Mouse (Mus musculus): ENCODE results near the gene Hsp90ab1. TPM values are rescaled to one million over a fixed set of nuclear protein-coding genes. Genes with fewer than 3 reads are reported as not detected.

The Hsp90ab1 gene
- polyA plus RNA-seq, 1 experiment from 2014 or later: 1,475 TPM

- Histone ChIP-seq H3K9ac (ENCODE audit: low read depth, low read length) (peak overlapping the region; percentile 66), H3K27ac (ENCODE audit: low read length) (peak overlapping the region; percentile 74), H3K27me3 (replicated peaks; ENCODE audit: control insufficient read depth, insufficient read depth, low read length) (no peaks in the 10 kb centered on the region), H3K4me2 (ENCODE audit: low read depth, low read length) (peak overlapping the region; percentile 76), H3K36me3 (ENCODE audit: control insufficient read depth, insufficient read depth, low read length) (no peaks in the 10 kb centered on the region), H3K4me3 (ENCODE audit: low read length) (peak overlapping the region; percentile 44), H3K9me3 (ENCODE audit: control insufficient read depth, low read length) (no peaks in the 10 kb centered on the region), H3K4me1 (ENCODE audit: control insufficient read depth, insufficient read depth, low read length) (peaks cover 61% of the 10 kb centered on the region)
- ATAC-seq: peak; percentile 39
- 30% methylated on average over 3 of the region's 3 CpGs for WGBS
Measured at GRCm38 (mm10) chr17:45598891-45599290, 25.8 kb upstream of the Hsp90ab1 start.

DNA sequence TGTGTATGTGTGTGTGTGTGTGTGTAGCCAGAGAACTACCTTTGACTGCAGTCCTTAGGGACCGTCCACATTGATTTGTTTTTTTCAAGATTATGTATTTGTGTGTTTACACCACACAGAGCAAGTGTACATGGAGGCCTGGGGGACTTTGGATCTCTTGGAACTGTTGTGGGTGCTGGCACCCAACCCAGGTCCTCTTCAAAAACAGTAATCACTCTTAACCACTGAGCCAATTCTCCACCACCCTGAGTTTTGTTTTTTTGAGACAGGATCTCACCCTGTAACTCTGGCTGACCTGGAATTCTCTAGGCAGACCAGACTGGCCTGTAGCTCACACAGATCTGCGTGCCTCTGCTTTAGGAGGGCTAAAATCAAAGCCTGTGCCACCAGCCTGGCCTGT lies 25.3 kb upstream of the Hsp90ab1 start:
- ATAC-seq: no peak
- H3K9me3 ChIP-seq (ENCODE audit: control insufficient read depth, low read length): no peaks in the 10 kb centered on the region
- no peak overlapping the region for H3K4me3 ChIP-seq (ENCODE audit: low read length)
- H3K27me3 ChIP-seq (replicated peaks; ENCODE audit: control insufficient read depth, insufficient read depth, low read length): no peaks in the 10 kb centered on the region
- WGBS: 88% methylated on average over 2 of the region's 2 CpGs
- H3K36me3 ChIP-seq (ENCODE audit: control insufficient read depth, insufficient read depth, low read length): no peaks in the 10 kb centered on the region
- no peak overlapping the region for H3K4me2 ChIP-seq (ENCODE audit: low read depth, low read length)
- H3K27ac ChIP-seq (ENCODE audit: low read length): peak overlapping the region; percentile 43
- no peak overlapping the region for H3K9ac ChIP-seq (ENCODE audit: low read depth, low read length)
- H3K4me1 ChIP-seq (ENCODE audit: control insufficient read depth, insufficient read depth, low read length): peaks cover 66% of the 10 kb centered on the region

DNA sequence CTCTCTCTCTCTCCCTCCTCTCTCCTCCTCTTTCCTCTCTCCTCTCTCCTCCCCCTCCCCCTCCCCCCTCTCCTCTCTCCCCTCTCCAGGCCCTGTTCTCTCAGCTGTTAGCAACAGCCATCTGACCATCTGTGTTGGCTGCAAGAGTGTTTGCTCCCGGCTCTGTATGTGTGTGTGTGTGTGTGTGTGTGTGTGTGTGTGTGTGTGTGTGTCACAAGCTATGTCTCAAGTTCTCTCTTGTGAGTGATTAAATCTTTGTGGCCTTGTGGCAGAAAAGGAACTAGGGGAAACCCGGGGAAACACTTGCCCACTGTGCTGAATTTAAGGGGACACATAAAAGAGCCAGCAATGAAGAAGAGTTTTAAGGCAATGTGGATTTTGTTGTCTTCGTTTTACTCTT lies 24.7 kb upstream of the Hsp90ab1 start:
- no peak overlapping the region for H3K9ac ChIP-seq (ENCODE audit: low read depth, low read length)
- no peaks in the 10 kb centered on the region for H3K36me3 ChIP-seq (ENCODE audit: control insufficient read depth, insufficient read depth, low read length)
- ATAC-seq: no peak
- H3K4me3 ChIP-seq (ENCODE audit: low read length): no peak overlapping the region
- no peak overlapping the region for H3K4me2 ChIP-seq (ENCODE audit: low read depth, low read length)
- H3K27me3 ChIP-seq (replicated peaks; ENCODE audit: control insufficient read depth, insufficient read depth, low read length): no peaks in the 10 kb centered on the region
- H3K9me3 ChIP-seq (ENCODE audit: control insufficient read depth, low read length): no peaks in the 10 kb centered on the region
- peaks cover 72% of the 10 kb centered on the region for H3K4me1 ChIP-seq (ENCODE audit: control insufficient read depth, insufficient read depth, low read length)
- H3K27ac ChIP-seq (ENCODE audit: low read length): no peak overlapping the region
- 37% methylated on average over 3 of the region's 3 CpGs for WGBS

DNA sequence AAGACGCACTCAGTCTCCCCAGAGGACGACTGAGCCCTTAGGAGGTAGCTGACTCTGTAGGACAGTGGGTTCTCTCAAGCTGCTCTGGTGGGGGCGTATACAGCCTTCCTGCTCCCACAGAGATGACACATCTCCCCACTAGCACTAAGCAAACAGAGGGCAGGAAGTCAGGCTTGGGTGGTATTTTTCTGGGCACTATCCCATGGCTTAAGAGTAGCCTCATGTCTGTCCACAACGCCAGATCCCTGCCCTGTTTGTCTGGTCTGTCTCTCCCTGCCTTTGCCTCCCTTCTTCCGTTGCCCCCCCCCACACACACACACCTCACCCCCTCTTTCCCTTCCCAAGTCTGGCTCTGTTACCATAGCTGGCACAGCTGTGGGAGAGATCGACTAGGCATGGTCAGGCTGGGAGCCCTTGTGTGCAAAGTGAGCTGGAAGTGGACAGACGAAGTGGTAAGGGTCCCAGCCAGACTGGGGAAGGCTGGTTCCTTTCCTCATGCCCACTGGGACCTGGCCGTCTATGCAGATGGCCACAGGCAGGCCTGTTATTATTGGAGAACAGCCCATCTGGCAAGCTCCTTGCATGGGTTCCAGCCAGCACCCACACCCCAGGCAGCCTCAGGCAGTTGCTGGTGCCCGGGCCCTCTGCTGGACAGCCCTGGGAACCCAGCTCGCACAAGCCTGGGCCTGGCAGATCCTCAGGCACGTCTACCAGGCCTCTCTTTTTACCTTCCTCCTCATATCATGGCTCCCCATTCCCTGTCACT lies 23.7 kb upstream of the Hsp90ab1 start:
- no peak overlapping the region for H3K4me2 ChIP-seq (ENCODE audit: low read depth, low read length)
- H3K36me3 ChIP-seq (ENCODE audit: control insufficient read depth, insufficient read depth, low read length): no peaks in the 10 kb centered on the region
- H3K9me3 ChIP-seq (ENCODE audit: control insufficient read depth, low read length): no peaks in the 10 kb centered on the region
- H3K27me3 ChIP-seq (replicated peaks; ENCODE audit: control insufficient read depth, insufficient read depth, low read length): no peaks in the 10 kb centered on the region
- H3K4me3 ChIP-seq (ENCODE audit: low read length): no peak overlapping the region
- H3K4me1 ChIP-seq (ENCODE audit: control insufficient read depth, insufficient read depth, low read length): peaks cover 81% of the 10 kb centered on the region
- H3K9ac ChIP-seq (ENCODE audit: low read depth, low read length): no peak overlapping the region
- 41% methylated on average over 11 of the region's 11 CpGs for WGBS
- H3K27ac ChIP-seq (ENCODE audit: low read length): peak overlapping the region; percentile 24; the same call in 1 of the 2 replicates
- ATAC-seq: no peak

- H3K4me1 ChIP-seq (ENCODE audit: control insufficient read depth, insufficient read depth, low read length): peaks cover 72% of the 10 kb centered on the region
- 8% methylated on average over 23 of the region's 23 CpGs for WGBS
- no peaks in the 10 kb centered on the region for H3K9me3 ChIP-seq (ENCODE audit: control insufficient read depth, low read length)
- no peak overlapping the region for H3K27ac ChIP-seq (ENCODE audit: low read length)
- H3K4me3 ChIP-seq (ENCODE audit: low read length): peak overlapping the region; percentile 68
- peak overlapping the region; percentile 78 for H3K9ac ChIP-seq (ENCODE audit: low read depth, low read length)
- H3K4me2 ChIP-seq (ENCODE audit: low read depth, low read length): peak overlapping the region; percentile 100
- H3K36me3 ChIP-seq (ENCODE audit: control insufficient read depth, insufficient read depth, low read length): no peaks in the 10 kb centered on the region
- peak; percentile 4; the same call in 1 of the 2 replicates for ATAC-seq
- H3K27me3 ChIP-seq (replicated peaks; ENCODE audit: control insufficient read depth, insufficient read depth, low read length): no peaks in the 10 kb centered on the region
Measured at GRCm38 (mm10) chr17:45595736-45596390, 22.8 kb upstream of the Hsp90ab1 start.

- Histone ChIP-seq H3K4me1 (ENCODE audit: control insufficient read depth, insufficient read depth, low read length) (peaks cover 67% of the 10 kb centered on the region), H3K27ac (ENCODE audit: low read length) (no peak overlapping the region), H3K36me3 (ENCODE audit: control insufficient read depth, insufficient read depth, low read length) (no peaks in the 10 kb centered on the region), H3K27me3 (replicated peaks; ENCODE audit: control insufficient read depth, insufficient read depth, low read length) (no peaks in the 10 kb centered on the region), H3K4me3 (ENCODE audit: low read length) (peak overlapping the region; percentile 68), H3K4me2 (ENCODE audit: low read depth, low read length) (peak overlapping the region; percentile 100), H3K9ac (ENCODE audit: low read depth, low read length) (peak overlapping the region; percentile 78), H3K9me3 (ENCODE audit: control insufficient read depth, low read length) (no peaks in the 10 kb centered on the region)
- 2% methylated on average over 58 of the region's 58 CpGs for WGBS
- ATAC-seq: peak; percentile 61
Measured at GRCm38 (mm10) chr17:45594881-45595735, 22.0 kb upstream of the Hsp90ab1 start.

DNA sequence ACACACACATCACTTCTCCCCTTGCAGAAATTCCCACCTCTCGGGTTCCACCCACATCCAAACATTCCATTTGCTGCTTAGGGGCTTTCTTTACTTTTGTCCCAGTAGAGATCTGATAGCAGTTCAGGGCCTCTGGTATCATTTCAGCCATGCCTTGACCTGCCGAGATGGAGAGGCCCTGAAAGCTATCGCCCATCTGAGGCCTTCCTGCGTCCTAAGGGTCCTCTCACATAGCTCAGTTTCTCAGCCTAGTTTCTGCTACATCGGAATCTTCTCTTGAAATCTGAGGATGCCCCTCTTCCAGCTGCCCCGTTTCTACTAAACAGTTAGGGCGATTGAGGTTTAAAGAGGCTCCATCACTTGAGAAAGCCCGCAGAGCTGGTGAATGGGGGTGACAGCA lies 21.1 kb upstream of the Hsp90ab1 start:
- WGBS: 55% methylated on average over 8 of the region's 8 CpGs
- peak overlapping the region; percentile 100 for H3K4me2 ChIP-seq (ENCODE audit: low read depth, low read length)
- H3K27me3 ChIP-seq (replicated peaks; ENCODE audit: control insufficient read depth, insufficient read depth, low read length): no peaks in the 10 kb centered on the region
- H3K9me3 ChIP-seq (ENCODE audit: control insufficient read depth, low read length): no peaks in the 10 kb centered on the region
- no peak overlapping the region for H3K27ac ChIP-seq (ENCODE audit: low read length)
- peak overlapping the region; percentile 68 for H3K4me3 ChIP-seq (ENCODE audit: low read length)
- peaks cover 4% of the 10 kb centered on the region; the same call in 1 of the 2 replicates for H3K36me3 ChIP-seq (ENCODE audit: control insufficient read depth, insufficient read depth, low read length)
- peaks cover 59% of the 10 kb centered on the region for H3K4me1 ChIP-seq (ENCODE audit: control insufficient read depth, insufficient read depth, low read length)
- H3K9ac ChIP-seq (ENCODE audit: low read depth, low read length): peak overlapping the region; percentile 12; the same call in 1 of the 2 replicates
- ATAC-seq: no peak

- Histone ChIP-seq H3K27me3 (replicated peaks; ENCODE audit: control insufficient read depth, insufficient read depth, low read length) (no peaks in the 10 kb centered on the region), H3K4me3 (ENCODE audit: low read length) (no peak overlapping the region), H3K36me3 (ENCODE audit: control insufficient read depth, insufficient read depth, low read length) (peaks cover 4% of the 10 kb centered on the region; the same call in 1 of the 2 replicates), H3K4me2 (ENCODE audit: low read depth, low read length) (peak overlapping the region; percentile 100; the same call in 1 of the 2 replicates), H3K9me3 (ENCODE audit: control insufficient read depth, low read length) (no peaks in the 10 kb centered on the region), H3K27ac (ENCODE audit: low read length) (no peak overlapping the region), H3K4me1 (ENCODE audit: control insufficient read depth, insufficient read depth, low read length) (peaks cover 55% of the 10 kb centered on the region), H3K9ac (ENCODE audit: low read depth, low read length) (peak overlapping the region; percentile 51)
- 0 out of 2 replicates have a peak, but pooled peaks have one; percentile 9 for ATAC-seq
- WGBS: 38% methylated on average over 8 of the region's 8 CpGs
Measured at GRCm38 (mm10) chr17:45593479-45593878, 20.4 kb upstream of the Hsp90ab1 start.

All from intestine, embryonic 16.5 days (tissue).